Mouse (Mus musculus): Measurements from ENCODE around the gene Ccdc50. TPM values are rescaled to one million over a fixed set of nuclear protein-coding genes. Genes with fewer than 3 reads are reported as not detected.

Ccdc50 gene
- polyA plus RNA-seq, 1 experiment = 8.9 TPM

DNA sequence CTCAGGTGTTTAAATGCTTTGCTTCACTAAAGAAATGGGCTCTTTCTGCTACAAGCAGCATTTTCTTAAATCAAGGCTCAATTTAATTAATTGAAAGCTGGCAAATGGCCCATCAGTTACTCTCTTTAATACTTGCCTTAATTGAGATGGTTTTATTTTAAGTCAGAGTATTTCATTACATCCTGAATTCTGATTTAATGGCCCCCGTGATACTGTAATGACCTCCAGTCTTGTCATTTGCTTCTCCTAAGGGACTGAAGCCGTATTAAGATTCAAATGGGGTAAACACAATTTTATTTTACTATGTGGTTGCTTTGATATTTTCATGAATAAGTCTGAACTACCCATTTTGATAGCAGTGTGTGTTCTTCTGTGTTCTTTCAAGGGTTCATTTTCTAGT, 18.0 kb upstream of the Ccdc50 start:
- TF ChIP-seq POLR2A (IDR thresholded peaks at IDR 0.05; ENCODE audit: borderline replicate concordance, control insufficient read depth, low read depth, low read length) (no peak), CTCF (IDR thresholded peaks at IDR 0.05; ENCODE audit: control insufficient read depth, insufficient read depth, low read length) (no peak)
- WGBS = 79% methylated on average over 2 of the region's 2 CpGs
- Histone ChIP-seq H3K27ac (ENCODE audit: control insufficient read depth, insufficient read depth, low read depth, low read length, poor library complexity) (no peak overlapping the region), H3K4me1 (ENCODE audit: control insufficient read depth, insufficient read depth, low read length) (no peaks in the 10 kb centered on the region), H3K4me3 (replicated peaks; ENCODE audit: control insufficient read depth, low read depth, low read length) (no peak overlapping the region)

- Histone ChIP-seq H3K4me1 (ENCODE audit: control insufficient read depth, insufficient read depth, low read length) (no peaks in the 10 kb centered on the region), H3K4me3 (replicated peaks; ENCODE audit: control insufficient read depth, low read depth, low read length) (no peak overlapping the region), H3K27ac (ENCODE audit: control insufficient read depth, insufficient read depth, low read depth, low read length, poor library complexity) (no peak overlapping the region)
- TF ChIP-seq CTCF (IDR thresholded peaks at IDR 0.05; ENCODE audit: control insufficient read depth, insufficient read depth, low read length) (no peak), POLR2A (IDR thresholded peaks at IDR 0.05; ENCODE audit: borderline replicate concordance, control insufficient read depth, low read depth, low read length) (no peak)
- 7% methylated on average over 3 of the region's 3 CpGs for WGBS
Observed at GRCm38 (mm10) chr16:27374139-27374538, 14.5 kb upstream of the Ccdc50 start.

DNA sequence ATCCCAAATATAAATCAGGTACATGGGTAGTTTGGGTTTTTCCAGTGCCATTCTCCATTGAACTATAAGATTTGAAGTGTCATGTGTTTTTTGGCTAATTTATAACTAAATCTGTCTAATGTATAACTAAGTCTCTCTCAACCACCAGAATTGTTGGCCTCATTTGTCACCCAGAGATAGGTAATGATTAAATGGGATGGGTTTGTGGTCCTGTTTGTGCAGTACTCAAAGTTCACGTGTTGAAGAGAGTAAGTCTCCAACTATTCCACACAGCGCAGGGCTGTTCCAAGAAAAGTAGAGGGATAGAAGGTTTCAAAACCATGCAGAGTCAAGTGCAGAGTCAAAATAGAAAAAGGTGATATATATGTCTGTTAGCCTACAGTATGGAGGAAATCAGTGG, 13.4 kb upstream of the Ccdc50 start:
- H3K4me3 ChIP-seq (replicated peaks; ENCODE audit: control insufficient read depth, low read depth, low read length) = no peak overlapping the region
- H3K4me1 ChIP-seq (ENCODE audit: control insufficient read depth, insufficient read depth, low read length) = no peaks in the 10 kb centered on the region
- no peak for TF ChIP-seq POLR2A (IDR thresholded peaks at IDR 0.05; ENCODE audit: borderline replicate concordance, control insufficient read depth, low read depth, low read length)
- TF ChIP-seq CTCF (IDR thresholded peaks at IDR 0.05; ENCODE audit: control insufficient read depth, insufficient read depth, low read length) = no peak
- H3K27ac ChIP-seq (ENCODE audit: control insufficient read depth, insufficient read depth, low read depth, low read length, poor library complexity) = no peak overlapping the region
- WGBS = 92% methylated on average over 2 of the region's 2 CpGs

- Histone ChIP-seq H3K4me3 (replicated peaks; ENCODE audit: control insufficient read depth, low read depth, low read length) (no peak overlapping the region), H3K4me1 (ENCODE audit: control insufficient read depth, insufficient read depth, low read length) (no peaks in the 10 kb centered on the region), H3K27ac (ENCODE audit: control insufficient read depth, insufficient read depth, low read depth, low read length, poor library complexity) (no peak overlapping the region)
- no peak for TF ChIP-seq POLR2A (IDR thresholded peaks at IDR 0.05; ENCODE audit: borderline replicate concordance, control insufficient read depth, low read depth, low read length)
- TF ChIP-seq CTCF (IDR thresholded peaks at IDR 0.05; ENCODE audit: control insufficient read depth, insufficient read depth, low read length) = no peak
Observed at GRCm38 (mm10) chr16:27376556-27376955, 12.1 kb upstream of the Ccdc50 start.

GRCm38 (mm10) chr16:27382217-27382616, 6.5 kb upstream of the Ccdc50 start:
- no peaks in the 10 kb centered on the region for H3K4me1 ChIP-seq (ENCODE audit: control insufficient read depth, insufficient read depth, low read length)
- TF ChIP-seq POLR2A (IDR thresholded peaks at IDR 0.05; ENCODE audit: borderline replicate concordance, control insufficient read depth, low read depth, low read length) (no peak), CTCF (IDR thresholded peaks at IDR 0.05; ENCODE audit: control insufficient read depth, insufficient read depth, low read length) (no peak)
- no peak overlapping the region for H3K27ac ChIP-seq (ENCODE audit: control insufficient read depth, insufficient read depth, low read depth, low read length, poor library complexity)
- 85% methylated on average over 4 of the region's 4 CpGs for WGBS
- H3K4me3 ChIP-seq (replicated peaks; ENCODE audit: control insufficient read depth, low read depth, low read length) = no peak overlapping the region

- 52% methylated on average over 4 of the region's 4 CpGs for WGBS
- TF ChIP-seq POLR2A (IDR thresholded peaks at IDR 0.05; ENCODE audit: borderline replicate concordance, control insufficient read depth, low read depth, low read length) (no peak), CTCF (IDR thresholded peaks at IDR 0.05; ENCODE audit: control insufficient read depth, insufficient read depth, low read length) (no peak)
- no peak overlapping the region for H3K27ac ChIP-seq (ENCODE audit: control insufficient read depth, insufficient read depth, low read depth, low read length, poor library complexity)
Observed at GRCm38 (mm10) chr16:27384893-27385603, 3.6 kb upstream of the Ccdc50 start.

GRCm38 (mm10) chr16:27385649-27386048, 3.0 kb upstream of the Ccdc50 start:
- Histone ChIP-seq H3K27ac (ENCODE audit: control insufficient read depth, insufficient read depth, low read depth, low read length, poor library complexity) (no peak overlapping the region), H3K4me3 (replicated peaks; ENCODE audit: control insufficient read depth, low read depth, low read length) (no peak overlapping the region), H3K4me1 (ENCODE audit: control insufficient read depth, insufficient read depth, low read length) (no peaks in the 10 kb centered on the region)
- 71% methylated on average over 1 of the region's 1 CpGs for WGBS
- TF ChIP-seq CTCF (IDR thresholded peaks at IDR 0.05; ENCODE audit: control insufficient read depth, insufficient read depth, low read length) (no peak), POLR2A (IDR thresholded peaks at IDR 0.05; ENCODE audit: borderline replicate concordance, control insufficient read depth, low read depth, low read length) (no peak)

More at GRCm38 (mm10) chr16:27384893-27385603, 3.6 kb upstream of the Ccdc50 start:
- Histone ChIP-seq H3K4me1 (ENCODE audit: control insufficient read depth, insufficient read depth, low read length) (no peaks in the 10 kb centered on the region), H3K4me3 (replicated peaks; ENCODE audit: control insufficient read depth, low read depth, low read length) (no peak overlapping the region)

GRCm38 (mm10) chr16:27386850-27387407, 1.7 kb upstream of the Ccdc50 start:
- Histone ChIP-seq H3K4me3 (replicated peaks; ENCODE audit: control insufficient read depth, low read depth, low read length) (no peak overlapping the region), H3K4me1 (ENCODE audit: control insufficient read depth, insufficient read depth, low read length) (no peaks in the 10 kb centered on the region), H3K27ac (ENCODE audit: control insufficient read depth, insufficient read depth, low read depth, low read length, poor library complexity) (no peak overlapping the region)
- 60% methylated on average over 4 of the region's 4 CpGs for WGBS
- TF ChIP-seq CTCF (IDR thresholded peaks at IDR 0.05; ENCODE audit: control insufficient read depth, insufficient read depth, low read length) = no peak
- no peak for TF ChIP-seq POLR2A (IDR thresholded peaks at IDR 0.05; ENCODE audit: borderline replicate concordance, control insufficient read depth, low read depth, low read length)

Measured in bone marrow, adult 2 months (tissue).